Mouse (Mus musculus) hindbrain, embryonic 16.5 days (tissue): ENCODE measurements at regions not wholly inside any gene's neighbourhood (a gene's known extent, or its start where the extent isn't known, plus 50 kb on each side); places are given as distances from the start of the nearest gene placed in this dataset.

Experiments
- ATAC-seq: fragments of 200-750 bp; cut with Nextera tagmentation; 2 replicates; pipeline ENCODE4 v1.8.0; 2017; ENCODE audit warnings: moderate TSS enrichment, moderate library complexity
- H3K27ac ChIP-seq: fragments of 300-500 bp; sonication (generic); 2 replicates; pipeline ENCODE4 v1.5.1; 2014; ENCODE audit warnings: low read depth, mild to moderate bottlenecking, control low read depth, low read length, moderate library complexity
- H3K27me3 ChIP-seq: fragments of 300-500 bp; sonication (generic); replicated peaks from 2 replicates; pipeline ENCODE4 v1.6.1; 2014; ENCODE audit warnings: low read length; ENCODE audit not compliant: control insufficient read depth, insufficient read depth
- H3K36me3 ChIP-seq: fragments of 300-500 bp; sonication (generic); 2 replicates; pipeline ENCODE4 v1.6.1; 2014; ENCODE audit warnings: mild to moderate bottlenecking, low read length, moderate library complexity, mixed read lengths; ENCODE audit not compliant: control insufficient read depth, insufficient read depth
- H3K4me1 ChIP-seq: fragments of 300-500 bp; sonication (generic); 2 replicates; pipeline ENCODE4 v1.6.1; 2014; ENCODE audit warnings: low read depth, low read length; ENCODE audit not compliant: control insufficient read depth, insufficient read depth
- H3K4me2 ChIP-seq: fragments of 300-500 bp; sonication (generic); 2 replicates; pipeline ENCODE4 v1.6.1; 2014; ENCODE audit warnings: mild to moderate bottlenecking, low read length, control low read depth, moderate library complexity
- H3K4me3 ChIP-seq: fragments of 300-500 bp; sonication (generic); 2 replicates; pipeline ENCODE4 v1.5.1; 2014; ENCODE audit warnings: mild to moderate bottlenecking, low read length, control low read depth, moderate library complexity
- H3K9ac ChIP-seq: fragments of 300-500 bp; sonication (generic); 2 replicates; pipeline ENCODE4 v1.6.1; 2014; ENCODE audit warnings: low read depth, mild to moderate bottlenecking, control low read depth, low read length, moderate library complexity
- H3K9me3 ChIP-seq: fragments of 300-500 bp; sonication (generic); 2 replicates; pipeline ENCODE4 v1.6.1; 2014; ENCODE audit warnings: mild to moderate bottlenecking, low read length, moderate library complexity; ENCODE audit not compliant: control insufficient read depth
- whole genome bisulfite sequencing: fragments of 180-500 bp; shearing (Covaris S2); extraction: QIAGEN DNeasy Blood & Tissue Kit; methylation state at CpG from one replicate; pipeline ENCODE4 v1.1.7; 2014; 5-methylcytosine and 5-hydroxymethylcytosine counted together

DNA sequence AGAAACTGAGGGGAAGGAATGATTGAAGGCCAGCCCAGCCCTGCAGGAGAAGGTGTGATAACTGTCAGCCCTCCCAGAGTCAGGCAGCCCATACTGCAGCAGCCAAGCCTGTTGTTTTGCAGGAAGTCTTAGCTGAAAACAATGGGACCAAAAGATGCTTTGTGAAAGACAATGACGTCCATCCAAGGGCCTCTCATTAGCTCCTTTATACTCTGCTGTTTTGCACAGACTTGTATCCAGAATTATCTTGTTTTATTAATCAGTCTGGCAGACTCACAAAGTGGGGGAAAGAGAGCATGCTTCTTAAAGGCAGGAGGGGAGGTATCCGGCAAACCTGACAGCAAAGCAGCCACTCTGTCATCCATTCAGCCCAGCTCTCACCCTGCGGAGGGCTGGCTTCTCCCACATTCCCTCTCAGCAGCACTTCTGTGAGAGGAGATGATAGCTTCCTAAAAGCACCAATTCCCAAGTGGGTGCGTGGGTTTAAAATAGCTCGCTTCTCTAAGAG lies 131.9 kb upstream of the Bach2 start:
- no peaks in the 10 kb centered on the region for H3K36me3 ChIP-seq
- no peaks in the 10 kb centered on the region for H3K27me3 ChIP-seq
- peak; percentile 58; the same call in 1 of the 2 replicates for ATAC-seq
- WGBS: 11% methylated on average over 5 of the region's 5 CpGs
- H3K27ac ChIP-seq: peak overlapping the region; percentile 69
- H3K4me3 ChIP-seq: no peak overlapping the region
- H3K9ac ChIP-seq: peak overlapping the region; percentile 42; the same call in 1 of the 2 replicates
- H3K4me1 ChIP-seq: peaks cover 8% of the 10 kb centered on the region
- no peaks in the 10 kb centered on the region for H3K9me3 ChIP-seq
- no peak overlapping the region for H3K4me2 ChIP-seq

DNA sequence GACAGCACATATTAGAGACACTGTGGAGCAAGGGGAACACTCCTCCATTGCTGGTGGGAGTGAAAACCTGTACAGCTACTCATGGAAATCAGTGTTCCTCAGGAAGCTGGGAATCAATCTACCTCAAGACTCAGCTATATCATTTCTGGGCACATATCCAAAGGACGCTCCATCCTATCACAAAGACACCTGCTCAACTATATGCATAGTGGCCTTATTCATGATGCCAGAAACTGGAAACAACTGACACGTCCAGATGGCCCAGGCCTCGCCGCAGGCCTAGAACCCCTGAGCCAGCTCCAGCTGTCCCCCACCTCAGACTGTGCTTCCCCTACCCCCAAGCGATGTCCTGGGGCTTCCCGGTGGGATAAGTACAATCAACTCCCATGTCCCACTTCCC lies 116.3 kb upstream of the Bach2 start:
- Histone ChIP-seq H3K4me3 (no peak overlapping the region), H3K27ac (no peak overlapping the region), H3K9ac (no peak overlapping the region), H3K4me2 (no peak overlapping the region), H3K9me3 (no peaks in the 10 kb centered on the region), H3K36me3 (no peaks in the 10 kb centered on the region), H3K4me1 (no peaks in the 10 kb centered on the region), H3K27me3 (no peaks in the 10 kb centered on the region)
- peak; percentile 56 for ATAC-seq
- WGBS: 84% methylated on average over 5 of the region's 6 CpGs

DNA sequence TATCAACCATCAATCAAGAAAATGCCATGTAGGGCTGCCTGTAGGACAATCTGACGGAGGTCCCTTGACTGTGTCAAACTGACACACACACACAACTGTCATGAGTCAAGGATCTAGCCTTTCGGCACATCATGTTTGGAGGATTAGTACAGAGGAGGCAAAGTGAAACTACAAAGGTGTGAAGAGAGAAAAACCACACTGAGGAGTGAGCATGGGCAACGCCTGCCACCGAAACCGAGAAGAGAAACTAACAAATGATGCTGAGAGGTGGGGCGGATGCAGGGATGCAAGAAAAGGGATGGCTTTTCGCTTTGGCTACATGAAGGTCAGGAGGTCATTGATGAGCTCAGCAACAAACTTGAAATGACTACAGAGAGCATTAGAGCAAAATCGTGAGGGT lies 111.8 kb upstream of the Bach2 start:
- Histone ChIP-seq H3K9me3 (no peaks in the 10 kb centered on the region), H3K27ac (no peak overlapping the region), H3K36me3 (no peaks in the 10 kb centered on the region), H3K4me3 (no peak overlapping the region), H3K4me2 (no peak overlapping the region), H3K9ac (no peak overlapping the region), H3K27me3 (no peaks in the 10 kb centered on the region), H3K4me1 (no peaks in the 10 kb centered on the region)
- WGBS: 91% methylated on average over 8 of the region's 8 CpGs
- ATAC-seq: no peak

DNA sequence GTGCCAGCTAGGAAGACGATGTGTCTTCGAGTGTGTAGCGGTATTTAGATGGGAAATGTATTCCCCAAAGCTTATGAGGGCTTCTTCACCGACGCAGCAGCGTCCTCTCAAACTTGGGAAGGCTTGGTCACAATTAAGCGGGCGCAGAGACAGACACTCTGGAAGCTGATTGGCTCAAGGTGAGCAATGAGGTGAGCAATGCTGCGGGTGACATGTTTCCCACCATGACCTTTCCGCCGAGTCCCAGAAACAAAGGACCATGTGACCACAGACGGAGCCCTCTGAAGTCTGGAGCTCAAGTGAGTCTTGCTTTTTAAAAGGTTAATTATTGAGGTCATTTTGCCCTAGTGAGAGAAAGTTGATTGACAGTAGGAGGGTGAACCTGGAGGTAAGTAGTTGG lies 108.0 kb upstream of the Bach2 start:
- no peaks in the 10 kb centered on the region for H3K9me3 ChIP-seq
- no peak overlapping the region for H3K4me3 ChIP-seq
- no peak overlapping the region for H3K9ac ChIP-seq
- WGBS: 70% methylated on average over 12 of the region's 12 CpGs
- H3K4me1 ChIP-seq: no peaks in the 10 kb centered on the region
- H3K4me2 ChIP-seq: no peak overlapping the region
- no peaks in the 10 kb centered on the region for H3K27me3 ChIP-seq
- H3K27ac ChIP-seq: no peak overlapping the region
- H3K36me3 ChIP-seq: no peaks in the 10 kb centered on the region
- no peak for ATAC-seq

DNA sequence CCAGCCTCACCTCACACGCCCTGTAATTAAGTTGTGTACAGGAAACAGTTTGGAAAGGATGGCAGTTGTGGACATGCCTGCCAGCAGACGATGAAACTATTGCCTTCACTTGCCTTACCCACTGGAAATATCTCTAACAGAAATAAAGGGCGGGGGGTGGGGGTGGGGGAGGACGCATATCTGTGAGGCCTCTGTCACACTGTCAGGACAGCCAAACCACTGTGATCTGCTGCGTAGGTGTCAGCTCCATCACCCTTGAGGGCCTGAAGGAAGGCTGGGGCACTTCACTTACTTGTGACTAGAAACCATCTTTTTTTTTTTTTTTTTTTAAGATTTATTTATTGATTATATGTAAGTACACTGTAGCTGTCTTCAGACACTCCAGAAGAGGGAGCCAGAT lies 106.8 kb upstream of the Bach2 start:
- 87% methylated on average over 5 of the region's 5 CpGs for WGBS
- H3K27ac ChIP-seq: no peak overlapping the region

DNA sequence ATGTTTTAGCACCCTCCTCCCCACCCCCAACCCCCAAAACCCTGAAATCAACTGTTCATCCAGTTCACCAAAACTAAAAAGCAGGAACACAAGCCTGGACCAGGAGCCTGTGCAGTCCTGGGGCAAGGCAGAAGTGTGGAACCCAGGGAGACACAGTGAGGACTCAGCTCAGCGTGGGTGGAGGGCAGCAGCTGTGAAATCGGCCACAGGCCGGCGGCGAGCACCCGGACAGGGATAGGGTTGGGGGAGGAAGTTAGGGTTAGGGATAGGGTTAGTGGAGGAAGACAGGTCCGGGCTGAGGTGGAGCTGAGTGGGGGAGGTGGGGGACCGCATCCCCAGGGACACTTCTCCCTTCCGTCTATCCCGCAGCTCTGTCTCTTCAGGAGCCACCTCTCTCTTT lies 102.5 kb upstream of the Bach2 start:
- Histone ChIP-seq H3K27ac (no peak overlapping the region), H3K4me2 (no peak overlapping the region), H3K4me1 (no peaks in the 10 kb centered on the region), H3K27me3 (no peaks in the 10 kb centered on the region), H3K9ac (no peak overlapping the region), H3K4me3 (no peak overlapping the region), H3K36me3 (no peaks in the 10 kb centered on the region), H3K9me3 (no peaks in the 10 kb centered on the region)
- no peak for ATAC-seq
- WGBS: 81% methylated on average over 9 of the region's 10 CpGs

More for the DNA sequence above, 106.8 kb upstream of the Bach2 start:
- H3K4me2 ChIP-seq: no peak overlapping the region
- H3K4me1 ChIP-seq: no peaks in the 10 kb centered on the region
- H3K27me3 ChIP-seq: no peaks in the 10 kb centered on the region
- H3K9me3 ChIP-seq: no peaks in the 10 kb centered on the region
- no peak overlapping the region for H3K4me3 ChIP-seq
- no peak overlapping the region for H3K9ac ChIP-seq
- H3K36me3 ChIP-seq: no peaks in the 10 kb centered on the region
- no peak for ATAC-seq

DNA sequence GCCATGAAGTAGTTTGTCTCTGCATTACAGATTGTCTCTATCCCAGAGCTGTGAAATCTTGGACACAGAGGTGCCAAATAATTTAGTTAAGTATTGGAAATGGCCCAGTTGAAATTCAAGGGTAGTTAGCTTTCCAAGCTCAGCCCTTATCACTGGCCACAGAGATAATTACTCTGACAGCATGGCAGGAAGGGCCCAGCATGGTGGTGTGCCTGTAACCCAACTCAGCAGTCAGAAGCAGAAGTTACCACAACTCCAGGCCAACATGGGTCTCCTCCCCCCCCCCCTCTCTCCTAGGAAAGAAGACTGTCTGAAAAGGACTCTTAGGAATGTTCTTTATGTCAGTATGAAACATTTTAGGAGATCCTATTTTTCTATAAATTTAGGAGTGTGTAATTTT lies 101.4 kb upstream of the Bach2 start:
- ATAC-seq: no peak
- H3K27ac ChIP-seq: no peak overlapping the region
- H3K36me3 ChIP-seq: no peaks in the 10 kb centered on the region

DNA sequence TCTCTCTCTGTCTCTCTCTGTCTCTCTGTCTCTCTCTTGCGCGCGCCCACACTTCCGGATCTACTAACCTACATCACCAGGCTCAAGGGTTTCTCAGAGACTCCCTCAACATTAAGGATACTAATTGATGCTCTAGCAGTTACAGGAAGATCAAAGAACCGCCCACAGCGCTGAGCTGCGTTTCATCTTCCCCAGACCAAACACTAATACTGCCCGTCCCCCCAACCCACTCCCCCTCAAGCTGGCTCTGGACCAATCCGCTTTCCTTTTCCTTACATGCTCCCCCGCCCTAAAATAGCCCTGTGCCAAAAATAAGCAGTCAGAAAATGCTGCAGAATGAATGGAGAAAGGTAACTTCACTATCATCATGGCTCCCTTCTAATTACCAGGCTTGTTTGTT lies 100.6 kb upstream of the Bach2 start:
- no peak overlapping the region for H3K27ac ChIP-seq
- H3K36me3 ChIP-seq: no peaks in the 10 kb centered on the region
- H3K9ac ChIP-seq: no peak overlapping the region
- no peaks in the 10 kb centered on the region for H3K27me3 ChIP-seq
- no peak overlapping the region for H3K4me2 ChIP-seq
- no peaks in the 10 kb centered on the region for H3K4me1 ChIP-seq
- no peak for ATAC-seq
- WGBS: 74% methylated on average over 10 of the region's 10 CpGs
- no peaks in the 10 kb centered on the region for H3K9me3 ChIP-seq
- no peak overlapping the region for H3K4me3 ChIP-seq

More for the DNA sequence above, 101.4 kb upstream of the Bach2 start:
- Histone ChIP-seq H3K9ac (no peak overlapping the region), H3K4me3 (no peak overlapping the region), H3K4me2 (no peak overlapping the region), H3K27me3 (no peaks in the 10 kb centered on the region), H3K4me1 (no peaks in the 10 kb centered on the region), H3K9me3 (no peaks in the 10 kb centered on the region)

DNA sequence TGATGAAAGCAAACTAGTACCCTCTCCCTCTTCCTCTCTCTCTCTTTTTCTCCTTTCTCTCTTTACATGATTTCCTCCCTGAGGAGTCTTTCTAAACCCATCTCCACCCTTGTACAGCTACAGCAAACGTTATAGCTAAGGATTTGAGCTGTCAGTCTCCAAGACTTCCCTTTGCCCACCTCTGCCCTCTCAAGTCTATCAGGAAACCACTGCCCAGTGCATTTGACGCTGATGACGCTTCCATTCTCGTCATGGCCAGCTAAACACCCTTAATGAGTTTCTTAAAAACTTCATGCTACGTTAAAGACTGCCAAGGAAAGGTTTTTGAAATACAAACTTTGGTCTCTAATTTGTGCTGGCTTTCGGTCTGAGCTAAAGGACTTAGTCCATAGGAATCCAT lies 99.0 kb upstream of the Bach2 start:
- 78% methylated on average over 6 of the region's 6 CpGs for WGBS
- H3K36me3 ChIP-seq: no peaks in the 10 kb centered on the region
- H3K27ac ChIP-seq: no peak overlapping the region
- H3K4me3 ChIP-seq: no peak overlapping the region
- H3K4me2 ChIP-seq: no peak overlapping the region
- no peaks in the 10 kb centered on the region for H3K27me3 ChIP-seq
- no peaks in the 10 kb centered on the region for H3K4me1 ChIP-seq
- no peaks in the 10 kb centered on the region for H3K9me3 ChIP-seq
- ATAC-seq: no peak
- H3K9ac ChIP-seq: no peak overlapping the region

DNA sequence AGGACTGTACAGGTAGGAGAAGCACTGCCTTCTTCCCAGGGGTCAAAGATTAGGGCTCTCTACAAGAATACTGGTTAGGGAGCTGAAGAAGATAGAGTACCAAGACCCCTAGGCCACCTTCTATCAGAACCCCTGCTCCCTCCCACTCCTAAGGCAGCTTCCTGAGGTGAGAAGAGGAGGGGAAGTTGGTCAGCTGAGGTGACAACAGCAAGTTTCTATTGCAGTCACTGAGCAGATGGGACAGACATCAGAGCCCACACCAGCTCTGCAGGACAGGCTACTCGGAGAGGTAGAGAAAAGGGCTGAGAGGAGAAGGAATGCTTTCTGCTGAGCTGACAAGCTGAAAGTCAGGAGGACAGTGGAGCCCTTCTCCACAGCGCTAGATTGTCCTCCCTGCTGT lies 98.5 kb upstream of the Bach2 start:
- Histone ChIP-seq H3K36me3 (no peaks in the 10 kb centered on the region), H3K4me3 (no peak overlapping the region), H3K27ac (no peak overlapping the region), H3K4me2 (no peak overlapping the region), H3K27me3 (no peaks in the 10 kb centered on the region), H3K9me3 (no peaks in the 10 kb centered on the region), H3K4me1 (no peaks in the 10 kb centered on the region), H3K9ac (no peak overlapping the region)
- 80% methylated on average over 2 of the region's 2 CpGs for WGBS
- no peak for ATAC-seq
